Mouse (Mus musculus) neural tube, embryonic 12.5 days (tissue): Measurements from ENCODE around the gene Olfr1184. TPM values are rescaled to one million over a fixed set of nuclear protein-coding genes. Genes with fewer than 3 reads are reported as not detected.
"Not testable (repeated sequence)": the region's sequence is repeated elsewhere in the genome, so short reads cannot be mapped to it uniquely, and the experiment has no call there.

Source experiments
- ATAC-seq: fragments of 200-750 bp; cut with Nextera tagmentation; 2 replicates; pipeline ENCODE4 v1.8.0; 2017; ENCODE audit warnings: low read depth, mild to moderate bottlenecking, moderate TSS enrichment, moderate library complexity; ENCODE audit not compliant: low FRiP score
- H3K27ac ChIP-seq: fragments of 300-500 bp; sonication (generic); 2 replicates; pipeline ENCODE4 v1.5.1; 2016
- H3K27me3 ChIP-seq: fragments of 300-500 bp; sonication (generic); replicated peaks from 2 replicates; pipeline ENCODE4 v1.6.1; 2016; ENCODE audit warnings: mild to moderate bottlenecking
- H3K36me3 ChIP-seq: fragments of 300-500 bp; sonication (generic); 2 replicates; pipeline ENCODE4 v1.6.1; 2016; ENCODE audit warnings: mild to moderate bottlenecking
- H3K4me1 ChIP-seq: fragments of 300-500 bp; sonication (generic); 2 replicates; pipeline ENCODE4 v1.6.1; 2016
- H3K4me2 ChIP-seq: fragments of 300-500 bp; sonication (generic); replicated peaks from 2 replicates; pipeline ENCODE4 v1.6.1; 2016; ENCODE audit warnings: mild to moderate bottlenecking
- H3K4me3 ChIP-seq: fragments of 300-500 bp; sonication (generic); 2 replicates; pipeline ENCODE4 v1.5.1; 2016
- H3K9ac ChIP-seq: fragments of 300-500 bp; sonication (generic); 2 replicates; pipeline ENCODE4 v1.6.1; 2016; ENCODE audit warnings: mild to moderate bottlenecking
- H3K9me3 ChIP-seq: fragments of 300-500 bp; sonication (generic); 2 replicates; pipeline ENCODE4 v1.6.1; 2016; ENCODE audit warnings: mild to moderate bottlenecking
- WGBS: fragments of 180-500 bp; shearing (Covaris S2); methylation state at CpG from one replicate; pipeline ENCODE4 v1.1.7; 2016; 5-methylcytosine and 5-hydroxymethylcytosine counted together
- polyA plus RNA-seq: library from polyadenylated mRNA; unstranded; fragments of >200 nt; fragmentation: Nextera tagmentation; extraction: Ambion mirVana; gene quantifications from 2 replicates; pipeline ENCODE4 v1.2.1, GENCODE M21; 2016

The Olfr1184 gene
- polyA plus RNA-seq, result not detected in 2 replicates

- ATAC-seq, result no peak
- 89% methylated on average over 2 of the region's 2 CpGs for WGBS
- H3K27ac ChIP-seq, result no peak within 1 kb of the TSS
- no peak within 1 kb of the TSS for H3K4me3 ChIP-seq
- H3K36me3 ChIP-seq, result no peaks in the 10 kb centered on the region
- H3K4me2 ChIP-seq, result no peak within 1 kb of the TSS
- H3K9ac ChIP-seq, result no peak within 1 kb of the TSS
- no peaks in the 10 kb centered on the region for H3K27me3 ChIP-seq
- H3K4me1 ChIP-seq, result no peaks in the 10 kb centered on the region
- no peaks in the 10 kb centered on the region for H3K9me3 ChIP-seq
These were observed at the start of gene Olfr1184 for GRCm38 (mm10) chr2:88483298-88483697. Gene Olfr1184 (plus strand): TSS chr2:88483598.

- H3K36me3 ChIP-seq, result no peaks in the 10 kb centered on the region
- H3K27ac ChIP-seq, result no peak within 1 kb of the TSS
- H3K4me3 ChIP-seq, result no peak within 1 kb of the TSS
- no peak within 1 kb of the TSS for H3K4me2 ChIP-seq
- no peak within 1 kb of the TSS for H3K9ac ChIP-seq
- no peaks in the 10 kb centered on the region for H3K4me1 ChIP-seq
- H3K27me3 ChIP-seq, result no peaks in the 10 kb centered on the region
- no peak for ATAC-seq
- H3K9me3 ChIP-seq, result no peaks in the 10 kb centered on the region
- WGBS, result 88% methylated on average over 1 of the region's 1 CpGs
These were observed 34.4 kb upstream of the Olfr1184 start, which contains the start of gene Gm13757 for GRCm38 (mm10) chr2:88449031-88449430. Gene Gm13757 (minus strand): TSS chr2:88449131.

GRCm38 (mm10) chr2:88454567-88454966 lies 28.8 kb upstream of the Olfr1184 start, which contains the start of gene Olfr1183:
Gene Olfr1183 (plus strand): TSS chr2:88454867.
- 94% methylated on average over 1 of the region's 1 CpGs for WGBS
- not testable (repeated sequence) for H3K4me2 ChIP-seq, H3K9ac ChIP-seq, H3K4me1 ChIP-seq, H3K36me3 ChIP-seq, H3K27me3 ChIP-seq, H3K4me3 ChIP-seq, H3K27ac ChIP-seq, H3K9me3 ChIP-seq, ATAC-seq

GRCm38 (mm10) chr2:88493020-88493419 lies 9.6 kb downstream of the Olfr1184 start, which contains the start of gene Olfr1185-ps1:
Gene Olfr1185-ps1 (plus strand): TSS chr2:88493320.
- H3K4me1 ChIP-seq, result no peaks in the 10 kb centered on the region
- no peak within 1 kb of the TSS for H3K4me3 ChIP-seq
- no peaks in the 10 kb centered on the region for H3K36me3 ChIP-seq
- no peak within 1 kb of the TSS for H3K4me2 ChIP-seq
- ATAC-seq, result no peak
- 77% methylated on average over 2 of the region's 2 CpGs for WGBS
- no peak within 1 kb of the TSS for H3K9ac ChIP-seq
- no peak within 1 kb of the TSS for H3K27ac ChIP-seq
- H3K27me3 ChIP-seq, result no peaks in the 10 kb centered on the region
- H3K9me3 ChIP-seq, result no peaks in the 10 kb centered on the region

- Histone ChIP-seq H3K9ac (no peak within 1 kb of the TSS), H3K27me3 (no peaks in the 10 kb centered on the region), H3K27ac (no peak within 1 kb of the TSS), H3K9me3 (no peaks in the 10 kb centered on the region), H3K4me3 (no peak within 1 kb of the TSS), H3K4me1 (no peaks in the 10 kb centered on the region), H3K36me3 (no peaks in the 10 kb centered on the region), H3K4me2 (no peak within 1 kb of the TSS)
- WGBS, result 85% methylated on average over 2 of the region's 2 CpGs
- ATAC-seq, result no peak
These were observed 34.9 kb downstream of the Olfr1184 start, which contains the start of gene Olfr1186 for GRCm38 (mm10) chr2:88518251-88518650. Gene Olfr1186 (plus strand): TSS chr2:88518551.

- H3K4me1 ChIP-seq, result no peaks in the 10 kb centered on the region
- 73% methylated on average over 3 of the region's 3 CpGs for WGBS
- H3K4me3 ChIP-seq, result no peak overlapping the region
- H3K27ac ChIP-seq, result no peak overlapping the region
- H3K27me3 ChIP-seq, result no peaks in the 10 kb centered on the region
- no peak for ATAC-seq
- no peak overlapping the region for H3K4me2 ChIP-seq
- no peaks in the 10 kb centered on the region for H3K9me3 ChIP-seq
- H3K36me3 ChIP-seq, result no peaks in the 10 kb centered on the region
- no peak overlapping the region for H3K9ac ChIP-seq
These were observed 42.3 kb downstream of the Olfr1184 start for GRCm38 (mm10) chr2:88525720-88526119.

Other genes starting within 250 kb of the Olfr1184 start
- not detected in 2 replicates for gene Olfr1173, start 203.7 kb upstream of the Olfr1184 start, polyA plus RNA-seq
- gene Olfr1174-ps, start 168.5 kb upstream of the Olfr1184 start, polyA plus RNA-seq, result not detected in 2 replicates
- gene Olfr1175-ps, start 156.4 kb upstream of the Olfr1184 start, polyA plus RNA-seq, result not detected in 2 replicates
- not detected in 2 replicates for gene Olfr1176, start 146.9 kb upstream of the Olfr1184 start, polyA plus RNA-seq
- not detected in 2 replicates for gene Olfr1177-ps, start 137.1 kb upstream of the Olfr1184 start, polyA plus RNA-seq
- not detected in 2 replicates for gene Olfr1178, start 96.5 kb upstream of the Olfr1184 start, polyA plus RNA-seq
- gene Olfr1179, start 77.1 kb upstream of the Olfr1184 start, polyA plus RNA-seq, result not detected in 2 replicates
- gene Olfr1180, start 64.4 kb upstream of the Olfr1184 start, polyA plus RNA-seq, result not detected in 2 replicates
- not detected in 2 replicates for gene Olfr1181, start 57.4 kb upstream of the Olfr1184 start, polyA plus RNA-seq
- gene Gm13757, start 34.5 kb upstream of the Olfr1184 start, polyA plus RNA-seq, result not detected in 2 replicates
- not detected in 2 replicates for gene Olfr1183, start 28.7 kb upstream of the Olfr1184 start, polyA plus RNA-seq
- not detected in 2 replicates for gene Olfr1185-ps1, start 9.7 kb downstream of the Olfr1184 start, polyA plus RNA-seq
- not detected in 2 replicates for gene Olfr1186, start 35.0 kb downstream of the Olfr1184 start, polyA plus RNA-seq
- not detected in 2 replicates for gene Olfr1188, start 73.3 kb downstream of the Olfr1184 start, polyA plus RNA-seq
- not detected in 2 replicates for gene Olfr1189, start 102.9 kb downstream of the Olfr1184 start, polyA plus RNA-seq
- gene Olfr1191-ps1, start 156.9 kb downstream of the Olfr1184 start, polyA plus RNA-seq, result not detected in 2 replicates
- not detected in 2 replicates for gene Olfr1192-ps1, start 164.9 kb downstream of the Olfr1184 start, polyA plus RNA-seq
- gene Olfr1193, start 192.0 kb downstream of the Olfr1184 start, polyA plus RNA-seq, result not detected in 2 replicates
- not detected in 2 replicates for gene Olfr1195, start 205.6 kb downstream of the Olfr1184 start, polyA plus RNA-seq
- gene Olfr1196, start 221.0 kb downstream of the Olfr1184 start, polyA plus RNA-seq, result not detected in 2 replicates
- not detected in 2 replicates for gene Olfr1197, start 248.8 kb downstream of the Olfr1184 start, polyA plus RNA-seq